Mouse (Mus musculus): ENCODE measurements at regions not wholly inside any gene's neighbourhood (a gene's known extent, or its start where the extent isn't known, plus 50 kb on each side); places are given as distances from the start of the nearest gene placed in this dataset.
"Not testable (repeated sequence)": the region's sequence is repeated elsewhere in the genome, so short reads cannot be mapped to it uniquely, and the experiment has no call there.

GRCm38 (mm10) chr3:58238111-58238510, 176.4 kb upstream of the Tsc22d2 start:
- Histone ChIP-seq H3K27ac (no peak overlapping the region), H3K9ac (ENCODE audit: low read depth, low read length) (no peak overlapping the region), H3K4me3 (no peak overlapping the region), H3K27me3 (ENCODE audit: control insufficient read depth, insufficient read depth, low read length) (no peaks in the 10 kb centered on the region), H3K79me2 (replicated peaks; ENCODE audit: control insufficient read depth, insufficient read depth, low read length) (no peaks in the 10 kb centered on the region), H3K36me3 (ENCODE audit: control insufficient read depth, insufficient read depth, low read length) (no peaks in the 10 kb centered on the region), H3K4me1 (ENCODE audit: control insufficient read depth, insufficient read depth, low read length) (no peaks in the 10 kb centered on the region)
- intact Hi-C loops (cut with DNase I) = no loop called here
- TF ChIP-seq CTCF (IDR thresholded peaks at IDR 0.05) = no peak
- TF ChIP-seq POLR2A (IDR thresholded peaks at IDR 0.05; ENCODE audit: insufficient read depth, low read depth, low read length) = no peak
- TF ChIP-seq EP300 (IDR thresholded peaks at IDR 0.05; ENCODE audit: insufficient read depth, low read depth, low read length) = no peak
- no peak for DNase-seq

GRCm38 (mm10) chr3:58240775-58241174, 173.7 kb upstream of the Tsc22d2 start:
- H3K4me1 ChIP-seq (ENCODE audit: control insufficient read depth, insufficient read depth, low read length) = no peaks in the 10 kb centered on the region
- no peak for TF ChIP-seq CTCF (IDR thresholded peaks at IDR 0.05)
- no peak for TF ChIP-seq EP300 (IDR thresholded peaks at IDR 0.05; ENCODE audit: insufficient read depth, low read depth, low read length)
- TF ChIP-seq POLR2A (IDR thresholded peaks at IDR 0.05; ENCODE audit: insufficient read depth, low read depth, low read length) = no peak
- intact Hi-C loops (cut with DNase I) = no loop called here
- no peak for DNase-seq
- no peak overlapping the region for H3K9ac ChIP-seq (ENCODE audit: low read depth, low read length)
- H3K27me3 ChIP-seq (ENCODE audit: control insufficient read depth, insufficient read depth, low read length) = no peaks in the 10 kb centered on the region
- no peak overlapping the region for H3K4me3 ChIP-seq
- 55% methylated on average over 4 of the region's 4 CpGs for WGBS
- no peaks in the 10 kb centered on the region for H3K36me3 ChIP-seq (ENCODE audit: control insufficient read depth, insufficient read depth, low read length)
- no peak overlapping the region for H3K27ac ChIP-seq
- no peaks in the 10 kb centered on the region for H3K79me2 ChIP-seq (replicated peaks; ENCODE audit: control insufficient read depth, insufficient read depth, low read length)

GRCm38 (mm10) chr3:58245361-58245760, 169.2 kb upstream of the Tsc22d2 start:
- no peak overlapping the region for H3K9ac ChIP-seq (ENCODE audit: low read depth, low read length)
- H3K79me2 ChIP-seq (replicated peaks; ENCODE audit: control insufficient read depth, insufficient read depth, low read length) = no peaks in the 10 kb centered on the region
- no peaks in the 10 kb centered on the region for H3K27me3 ChIP-seq (ENCODE audit: control insufficient read depth, insufficient read depth, low read length)
- H3K4me1 ChIP-seq (ENCODE audit: control insufficient read depth, insufficient read depth, low read length) = no peaks in the 10 kb centered on the region
- H3K36me3 ChIP-seq (ENCODE audit: control insufficient read depth, insufficient read depth, low read length) = no peaks in the 10 kb centered on the region
- intact Hi-C loops (cut with DNase I) = no loop called here
- no peak for DNase-seq
- H3K4me3 ChIP-seq = no peak overlapping the region
- 67% methylated on average over 5 of the region's 5 CpGs for WGBS
- no peak for TF ChIP-seq EP300 (IDR thresholded peaks at IDR 0.05; ENCODE audit: insufficient read depth, low read depth, low read length)
- no peak for TF ChIP-seq CTCF (IDR thresholded peaks at IDR 0.05)
- TF ChIP-seq POLR2A (IDR thresholded peaks at IDR 0.05; ENCODE audit: insufficient read depth, low read depth, low read length) = no peak
- H3K27ac ChIP-seq = no peak overlapping the region

- Histone ChIP-seq H3K4me3 (no peak overlapping the region), H3K36me3 (ENCODE audit: control insufficient read depth, insufficient read depth, low read length) (no peaks in the 10 kb centered on the region), H3K4me1 (ENCODE audit: control insufficient read depth, insufficient read depth, low read length) (no peaks in the 10 kb centered on the region), H3K79me2 (replicated peaks; ENCODE audit: control insufficient read depth, insufficient read depth, low read length) (no peaks in the 10 kb centered on the region), H3K27ac (no peak overlapping the region), H3K27me3 (ENCODE audit: control insufficient read depth, insufficient read depth, low read length) (no peaks in the 10 kb centered on the region), H3K9ac (ENCODE audit: low read depth, low read length) (no peak overlapping the region)
- DNase-seq = no peak
- intact Hi-C loops (cut with DNase I) = no loop called here
- 92% methylated on average over 2 of the region's 2 CpGs for WGBS
- TF ChIP-seq POLR2A (IDR thresholded peaks at IDR 0.05; ENCODE audit: insufficient read depth, low read depth, low read length) (no peak), EP300 (IDR thresholded peaks at IDR 0.05; ENCODE audit: insufficient read depth, low read depth, low read length) (no peak), CTCF (IDR thresholded peaks at IDR 0.05) (no peak)
These were observed 166.5 kb upstream of the Tsc22d2 start for GRCm38 (mm10) chr3:58247989-58248388.

GRCm38 (mm10) chr3:58253942-58254341, 160.6 kb upstream of the Tsc22d2 start:
- DNase-seq = no peak
- H3K27ac ChIP-seq = no peak overlapping the region

DNA sequence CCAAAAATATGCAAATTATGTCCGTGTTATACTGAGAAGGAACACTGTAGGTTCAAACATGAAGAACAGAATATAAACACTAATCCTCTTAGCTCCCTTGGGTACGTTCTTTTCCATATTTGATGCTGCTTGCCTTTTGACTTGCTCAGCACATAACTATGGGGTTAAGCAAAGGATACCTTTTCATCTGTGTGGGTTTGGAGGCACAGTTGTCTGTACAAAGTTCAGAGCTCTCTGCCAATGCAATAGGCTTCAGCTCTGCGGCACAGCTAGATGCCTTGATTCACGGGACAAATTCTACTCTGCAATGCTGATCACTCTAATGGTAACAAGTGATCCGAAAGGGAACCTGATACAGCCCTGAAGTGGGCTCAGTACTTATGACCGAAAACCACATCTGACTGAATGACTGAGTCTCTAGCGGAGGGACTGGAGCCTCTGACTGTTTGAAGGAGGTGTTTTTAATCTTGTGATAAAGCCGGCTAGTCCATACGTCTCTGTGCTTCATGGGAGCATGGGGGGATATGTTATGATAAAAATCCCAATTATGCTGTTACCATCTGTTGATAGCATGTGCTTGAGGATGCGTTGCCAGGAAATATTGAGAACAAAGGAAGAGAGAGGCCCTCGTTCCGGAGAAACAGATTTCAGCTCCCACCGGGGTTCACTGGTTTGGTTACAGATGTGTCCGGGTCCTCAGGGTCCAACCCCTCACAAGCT, 146.7 kb upstream of the Tsc22d2 start:
- WGBS = 45% methylated on average over 14 of the region's 14 CpGs

More at GRCm38 (mm10) chr3:58253942-58254341, 160.6 kb upstream of the Tsc22d2 start:
- Histone ChIP-seq H3K4me1 (ENCODE audit: control insufficient read depth, insufficient read depth, low read length) (no peaks in the 10 kb centered on the region), H3K79me2 (replicated peaks; ENCODE audit: control insufficient read depth, insufficient read depth, low read length) (no peaks in the 10 kb centered on the region), H3K4me3 (no peak overlapping the region), H3K9ac (ENCODE audit: low read depth, low read length) (no peak overlapping the region), H3K36me3 (ENCODE audit: control insufficient read depth, insufficient read depth, low read length) (no peaks in the 10 kb centered on the region), H3K27me3 (ENCODE audit: control insufficient read depth, insufficient read depth, low read length) (no peaks in the 10 kb centered on the region)
- TF ChIP-seq EP300 (IDR thresholded peaks at IDR 0.05; ENCODE audit: insufficient read depth, low read depth, low read length) (no peak), CTCF (IDR thresholded peaks at IDR 0.05) (no peak), POLR2A (IDR thresholded peaks at IDR 0.05; ENCODE audit: insufficient read depth, low read depth, low read length) (no peak)
- intact Hi-C loops (cut with DNase I) = no loop called here
- WGBS = 13% methylated on average over 8 of the region's 8 CpGs

DNA sequence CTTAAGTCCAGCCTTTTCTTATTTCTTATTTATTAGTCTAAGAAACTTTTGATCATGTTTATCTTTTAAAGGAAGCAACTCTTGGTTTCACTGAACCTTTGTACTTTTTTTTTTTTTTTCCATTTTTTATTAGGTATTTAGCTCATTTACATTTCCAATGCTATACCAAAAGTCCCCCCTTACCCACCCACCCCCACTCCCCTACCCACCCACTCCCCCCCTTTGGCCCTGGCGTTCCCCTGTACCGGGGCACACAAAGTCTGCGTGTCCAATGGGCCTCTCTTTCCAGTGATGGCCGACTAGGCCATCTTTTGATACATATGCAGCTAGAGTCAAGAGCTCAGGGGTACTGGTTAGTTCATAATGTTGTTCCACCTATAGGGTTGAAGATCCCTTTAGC, 143.1 kb upstream of the Tsc22d2 start:
- intact Hi-C loops (cut with DNase I); H3K4me3 ChIP-seq; DNase-seq; H3K79me2 ChIP-seq (replicated peaks; ENCODE audit: control insufficient read depth, insufficient read depth, low read length); H3K9ac ChIP-seq (ENCODE audit: low read depth, low read length); H3K4me1 ChIP-seq (ENCODE audit: control insufficient read depth, insufficient read depth, low read length); H3K27ac ChIP-seq; H3K27me3 ChIP-seq (ENCODE audit: control insufficient read depth, insufficient read depth, low read length); H3K36me3 ChIP-seq (ENCODE audit: control insufficient read depth, insufficient read depth, low read length): not testable (repeated sequence)
- no CpG with 5 or more reads among the region's 4 CpGs for WGBS

More for the DNA sequence above, 146.7 kb upstream of the Tsc22d2 start:
- Histone ChIP-seq H3K4me3 (no peak overlapping the region), H3K9ac (ENCODE audit: low read depth, low read length) (no peak overlapping the region), H3K79me2 (replicated peaks; ENCODE audit: control insufficient read depth, insufficient read depth, low read length) (no peaks in the 10 kb centered on the region), H3K36me3 (ENCODE audit: control insufficient read depth, insufficient read depth, low read length) (no peaks in the 10 kb centered on the region), H3K4me1 (ENCODE audit: control insufficient read depth, insufficient read depth, low read length) (no peaks in the 10 kb centered on the region), H3K27me3 (ENCODE audit: control insufficient read depth, insufficient read depth, low read length) (no peaks in the 10 kb centered on the region), H3K27ac (no peak overlapping the region)
- DNase-seq = no peak
- intact Hi-C loops (cut with DNase I) = no loop called here
- TF ChIP-seq EP300 (IDR thresholded peaks at IDR 0.05; ENCODE audit: insufficient read depth, low read depth, low read length) (no peak), POLR2A (IDR thresholded peaks at IDR 0.05; ENCODE audit: insufficient read depth, low read depth, low read length) (no peak), CTCF (IDR thresholded peaks at IDR 0.05) (no peak)
